Mouse (Mus musculus): Measurements from ENCODE around the gene Zw10.
A peak's percentile ranks its signal among the peaks of the same experiment; 100 is the strongest.

Zw10 gene

DNA sequence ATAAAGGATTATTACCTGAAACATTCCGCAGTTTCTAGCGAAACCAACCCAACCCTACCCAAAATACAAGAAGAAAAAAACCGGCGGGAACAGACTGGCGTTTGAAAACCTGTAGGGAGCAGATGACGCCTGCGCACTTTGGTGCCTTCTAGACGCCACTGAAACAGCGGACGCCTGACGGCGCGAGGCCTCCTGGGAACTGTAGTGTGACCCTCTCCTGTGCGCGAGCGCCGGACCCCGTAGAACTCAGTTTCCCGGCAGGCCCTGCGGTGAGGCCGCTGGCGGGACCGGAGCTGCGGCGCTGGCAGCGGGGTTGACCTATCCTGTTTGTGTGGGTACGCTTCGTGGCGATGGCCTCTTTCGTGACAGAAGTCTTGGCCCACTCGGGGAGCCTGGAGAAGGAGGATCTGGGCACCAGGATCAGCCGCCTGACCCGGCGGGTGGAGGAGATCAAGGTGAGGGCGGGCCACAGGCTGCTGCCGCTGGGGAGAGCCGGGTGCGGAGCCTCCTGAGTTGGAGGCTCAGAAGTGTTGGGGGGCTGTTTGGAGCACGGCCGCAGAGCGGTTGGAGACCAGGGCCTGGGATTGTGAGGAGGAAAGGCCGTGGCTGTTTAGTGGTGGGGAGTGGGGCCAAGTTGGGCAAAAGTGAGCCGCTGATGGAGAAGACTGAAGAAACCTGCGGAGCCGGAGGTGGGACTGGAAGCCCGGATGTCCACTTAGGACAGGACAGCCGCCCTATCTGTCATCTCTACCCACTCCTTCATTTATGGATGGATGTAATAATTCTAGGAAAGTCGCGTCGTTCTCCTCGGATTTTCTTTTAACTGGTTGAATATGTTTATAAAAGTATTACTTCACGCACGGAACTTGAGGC is at the start of gene Zw10:
TSS of gene Zw10 (plus strand) at position 281 of the 873 bp plus-strand sequence.
- peak; percentile 94 for DNase-seq (ENCODE audit: extremely low read depth, insufficient read length, low spot score)

GRCm38 (mm10) chr9:49015824-49016223 is 39.6 kb upstream of the Zw10 start:
- DNase-seq (ENCODE audit: extremely low read depth, insufficient read length, low spot score): no peak

GRCm38 (mm10) chr9:49021289-49021688 is 34.1 kb upstream of the Zw10 start:
- no peak for DNase-seq (ENCODE audit: extremely low read depth, insufficient read length, low spot score)

DNA sequence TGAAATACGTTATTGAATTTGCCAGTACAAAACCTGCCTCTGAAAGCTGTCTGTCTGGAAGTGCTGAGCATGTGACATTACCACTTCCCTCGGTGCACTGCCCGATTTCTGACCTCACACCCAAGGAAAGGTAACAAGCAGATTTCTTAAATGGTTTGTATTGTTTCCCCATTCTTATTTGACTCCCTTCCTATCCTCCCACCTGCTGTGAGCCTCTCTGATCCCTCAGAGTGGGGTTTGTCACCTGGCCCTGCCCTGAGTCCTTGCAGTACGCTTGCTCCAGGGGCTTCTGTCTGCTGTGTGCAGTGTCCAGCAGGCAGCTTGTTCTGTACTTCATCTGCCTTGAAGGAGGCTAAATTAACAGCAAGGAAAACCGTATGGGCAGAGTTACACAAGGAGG is 31.5 kb upstream of the Zw10 start:
- no peak for DNase-seq (ENCODE audit: extremely low read depth, insufficient read length, low spot score)

GRCm38 (mm10) chr9:49024529-49024928 is 30.9 kb upstream of the Zw10 start:
- no peak for DNase-seq (ENCODE audit: extremely low read depth, insufficient read length, low spot score)

GRCm38 (mm10) chr9:49034764-49035163 is 20.6 kb upstream of the Zw10 start:
- DNase-seq (ENCODE audit: extremely low read depth, insufficient read length, low spot score): peak; percentile 58

GRCm38 (mm10) chr9:49050901-49051300 is 4.5 kb upstream of the Zw10 start:
- DNase-seq (ENCODE audit: extremely low read depth, insufficient read length, low spot score): no peak

DNA sequence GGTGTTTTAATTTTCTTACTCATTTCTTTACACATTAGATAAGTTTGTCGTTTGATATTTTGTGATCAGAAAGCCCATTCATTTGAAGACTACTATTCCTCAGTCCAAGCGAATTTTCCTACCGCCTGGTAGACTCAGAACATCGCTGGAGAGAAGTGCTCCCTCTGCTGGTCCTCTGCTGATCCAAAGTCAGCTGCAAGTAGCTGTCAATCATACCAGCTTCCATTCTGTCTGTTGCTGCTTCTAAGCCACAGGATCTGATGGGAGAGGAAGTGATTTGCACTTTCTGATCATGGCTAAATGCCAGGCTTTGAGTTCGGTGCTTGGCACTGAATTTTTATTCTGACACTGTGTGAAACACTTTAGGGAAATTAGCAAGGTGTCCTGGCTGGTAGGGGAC is 4.1 kb upstream of the Zw10 start:
- DNase-seq (ENCODE audit: extremely low read depth, insufficient read length, low spot score): peak; percentile 16

DNA sequence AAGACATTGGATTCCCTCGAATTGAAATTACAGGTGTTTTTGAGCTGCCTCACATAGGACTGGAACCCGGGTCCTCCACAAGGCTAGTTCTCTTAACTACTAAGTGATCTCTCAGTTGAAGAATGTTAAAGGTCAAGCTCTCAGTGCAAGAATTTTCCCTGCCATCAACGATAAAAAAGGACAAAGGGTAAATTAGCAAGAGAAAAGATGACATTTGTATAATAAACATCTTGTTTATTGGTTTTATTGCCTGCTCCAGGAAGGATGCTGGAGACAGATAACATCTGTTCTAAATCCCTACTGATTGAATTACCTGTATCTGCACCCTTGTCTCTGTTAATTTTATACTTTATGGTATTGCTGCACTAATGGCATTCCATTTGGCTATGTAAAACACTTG is 1.4 kb upstream of the Zw10 start:
- DNase-seq (ENCODE audit: extremely low read depth, insufficient read length, low spot score): no peak

DNA sequence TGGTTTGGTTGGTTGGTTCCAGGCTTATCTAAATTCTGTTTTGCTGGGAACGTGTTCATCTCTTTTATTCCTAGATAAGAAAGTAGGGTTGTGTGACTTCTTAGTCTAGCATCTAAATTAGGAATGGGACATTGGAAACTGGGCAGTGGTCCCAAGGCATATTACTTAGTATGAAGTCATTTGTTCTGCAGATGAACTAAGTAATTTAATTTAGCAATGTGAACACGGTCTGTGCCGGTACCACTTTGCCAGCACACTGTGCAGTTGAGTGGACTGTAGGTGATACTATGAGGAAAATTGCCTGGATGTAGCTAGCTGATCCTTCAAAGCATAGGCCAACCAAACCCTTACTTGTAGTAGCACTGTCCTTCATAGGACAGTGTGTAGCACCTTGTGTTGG is 21.4 kb downstream of the Zw10 start:
- DNase-seq (ENCODE audit: extremely low read depth, insufficient read length, low spot score): no peak

GRCm38 (mm10) chr9:49081107-49081506 is 25.7 kb downstream of the Zw10 start, which contains the start of gene Tmprss5:
Gene Tmprss5 (plus strand): TSS chr9:49081260.
- no peak for DNase-seq (ENCODE audit: extremely low read depth, insufficient read length, low spot score)

DNA sequence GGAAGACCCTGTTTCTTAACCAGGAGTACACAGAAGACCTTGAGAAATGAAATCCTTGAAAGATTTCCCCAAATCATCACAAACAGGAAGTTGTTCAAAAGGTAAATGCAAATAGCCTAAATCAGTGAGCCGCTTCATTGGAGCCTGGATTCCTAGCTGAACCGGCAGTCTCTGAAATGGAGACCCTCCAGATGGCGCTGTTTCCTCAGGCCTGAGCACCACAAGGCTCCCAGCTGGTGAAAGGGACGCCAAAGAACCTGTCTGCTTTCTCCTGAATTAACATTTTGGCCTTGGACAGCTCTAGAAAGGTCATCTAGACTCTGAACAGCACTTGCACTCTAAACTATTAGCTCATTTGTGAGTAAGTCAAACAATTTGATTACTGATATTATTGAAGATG is 26.1 kb downstream of the Zw10 start:
- DNase-seq (ENCODE audit: extremely low read depth, insufficient read length, low spot score): no peak

DNA sequence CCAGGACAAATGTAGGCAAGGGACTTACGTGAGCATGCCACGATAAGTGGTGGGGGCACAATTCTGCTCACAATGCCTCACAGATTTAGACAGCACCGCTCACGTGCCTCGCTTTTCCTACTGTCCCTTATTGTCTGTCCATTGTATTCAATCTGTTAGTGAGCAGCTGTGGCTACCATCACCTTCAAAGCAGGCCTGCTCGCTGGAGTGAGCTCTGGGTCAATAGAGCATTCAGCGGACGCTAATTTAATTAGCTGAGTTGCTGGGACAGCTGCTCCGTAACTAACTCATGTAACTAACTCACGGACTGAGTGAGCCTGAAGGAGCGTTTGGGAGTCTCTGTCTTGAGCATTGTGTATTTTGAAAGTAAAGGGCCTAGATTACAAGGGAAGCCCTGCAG is 31.9 kb downstream of the Zw10 start:
- no peak for DNase-seq (ENCODE audit: extremely low read depth, insufficient read length, low spot score)

DNA sequence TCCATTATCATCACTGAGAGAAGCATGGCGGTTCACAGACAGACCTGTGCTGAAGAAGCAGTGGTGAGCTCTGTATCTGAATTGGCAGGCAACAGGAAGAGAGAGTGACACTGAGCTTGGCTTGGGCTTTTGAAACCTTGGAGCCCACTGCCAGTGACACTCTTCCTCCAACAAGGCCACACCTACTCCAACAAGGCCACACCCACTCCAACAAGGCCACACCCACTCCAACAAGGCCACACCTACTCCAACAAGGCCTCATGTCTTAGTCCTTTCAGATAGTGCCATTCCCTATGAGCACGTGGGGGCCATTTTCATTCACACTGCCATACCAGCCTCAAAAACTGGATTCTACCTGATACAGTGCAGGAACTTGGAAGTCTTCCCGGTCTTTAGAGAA is 43.5 kb downstream of the Zw10 start:
- DNase-seq (ENCODE audit: extremely low read depth, insufficient read length, low spot score): no peak

DNA sequence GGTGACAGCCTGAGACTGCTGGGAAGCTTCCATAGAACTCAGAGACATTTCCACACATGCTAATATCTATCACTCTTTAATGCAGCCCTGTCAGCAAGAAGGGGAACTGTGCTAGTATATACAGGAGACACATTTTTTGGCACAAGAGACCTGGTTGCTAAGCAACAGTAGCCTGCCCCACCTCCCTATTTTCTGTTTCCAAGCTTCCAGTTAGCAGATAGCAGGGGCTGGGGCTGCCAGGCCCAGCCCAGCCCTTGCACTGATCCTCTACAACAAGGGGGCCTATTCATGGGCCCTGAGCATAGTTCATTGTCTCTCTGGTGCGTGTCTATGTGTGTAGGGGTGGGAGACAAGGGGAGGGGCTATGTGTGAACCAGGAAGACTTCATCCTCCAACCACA is 46.9 kb downstream of the Zw10 start:
- DNase-seq (ENCODE audit: extremely low read depth, insufficient read length, low spot score): no peak

GRCm38 (mm10) chr9:49109101-49109500 is 53.7 kb downstream of the Zw10 start:
- no peak for DNase-seq (ENCODE audit: extremely low read depth, insufficient read length, low spot score)

- no peak for DNase-seq (ENCODE audit: extremely low read depth, insufficient read length, low spot score)
Observed at GRCm38 (mm10) chr9:49110476-49111220, 55.2 kb downstream of the Zw10 start.

- DNase-seq (ENCODE audit: extremely low read depth, insufficient read length, low spot score): no peak
Observed at GRCm38 (mm10) chr9:49111296-49111695, 55.9 kb downstream of the Zw10 start.

DNA sequence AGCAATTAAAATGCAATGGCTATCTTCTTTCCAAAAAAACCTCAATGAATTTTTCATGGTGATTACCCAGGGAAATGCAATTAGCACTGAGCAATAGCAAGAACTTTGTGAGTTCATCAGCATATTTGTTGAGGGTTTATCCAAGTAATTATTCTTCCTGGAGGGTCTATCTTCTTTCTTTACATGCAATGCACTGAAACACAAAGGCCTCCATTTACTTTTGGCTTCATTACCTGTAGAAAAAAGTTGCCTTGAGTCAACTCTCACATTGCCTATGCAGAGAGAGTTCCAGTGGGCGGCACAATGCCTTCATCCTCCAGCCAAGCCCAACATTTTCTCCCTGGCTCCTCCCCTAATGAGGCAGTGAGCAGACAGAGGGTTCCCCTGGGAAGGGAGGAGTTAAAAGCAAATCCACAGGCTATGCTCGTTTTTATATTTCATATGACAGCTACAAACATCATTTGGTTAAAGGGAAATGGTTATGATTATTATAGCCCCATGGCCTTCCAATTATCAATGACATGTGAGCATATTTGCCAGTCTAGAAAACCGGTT is 62.9 kb downstream of the Zw10 start:
- no peak for DNase-seq (ENCODE audit: extremely low read depth, insufficient read length, low spot score)

- DNase-seq (ENCODE audit: extremely low read depth, insufficient read length, low spot score): no peak
Observed at GRCm38 (mm10) chr9:49119759-49120158, 64.3 kb downstream of the Zw10 start.

DNA sequence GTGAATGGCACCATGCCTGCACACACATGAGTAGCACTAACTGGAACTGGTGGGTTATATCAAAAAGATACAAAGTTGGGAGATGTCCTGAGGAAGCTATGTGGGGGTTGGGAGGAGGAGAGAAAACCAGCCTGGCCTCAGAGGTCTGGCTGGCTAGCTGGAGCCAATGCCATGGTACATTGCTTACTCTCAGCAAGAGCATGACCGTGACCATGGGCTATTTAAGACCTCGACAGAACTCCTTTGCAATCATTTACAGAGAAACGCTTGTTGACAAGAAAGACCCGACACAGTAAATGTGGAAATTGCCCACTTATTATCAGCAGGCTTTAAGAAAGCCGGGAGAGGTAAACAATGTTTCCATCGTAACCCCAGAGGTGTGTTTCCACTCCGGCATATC is 70.3 kb downstream of the Zw10 start:
- DNase-seq (ENCODE audit: extremely low read depth, insufficient read length, low spot score): no peak

All from 3134 (cell line).